Mouse (Mus musculus): ENCODE results near the gene Pspc1.

- no peak for TF ChIP-seq POLR2A (IDR thresholded peaks at IDR 0.05; ENCODE audit: borderline replicate concordance, low read depth, low read length)
- no peak for TF ChIP-seq CTCF (IDR thresholded peaks at IDR 0.05; ENCODE audit: low read depth, low read length)
Measured at GRCm38 (mm10) chr14:56824562-56824961, 46.4 kb upstream of the Pspc1 start.

All from bone marrow macrophage, adult 2 months (primary cell).